Mouse (Mus musculus) cortical plate, adult 2 months (tissue): Measurements from ENCODE around the gene Mybphl.

Source experiments
- CTCF ChIP-seq: fragments of 200-500 bp; IDR thresholded peaks from 2 replicates; pipeline ENCODE4 v1.5.1; 2011; ENCODE audit warnings: mild to moderate bottlenecking, control low read depth, low read length; ENCODE audit not compliant: insufficient read depth; ENCODE audit errors: extremely low read depth
- POLR2A ChIP-seq: fragments of 200-500 bp; IDR thresholded peaks from 2 replicates; pipeline ENCODE4 v1.6.1; 2011; ENCODE audit warnings: mild to moderate bottlenecking, low read length, control low read depth; ENCODE audit not compliant: insufficient read depth; ENCODE audit errors: extremely low read depth

- TF ChIP-seq CTCF (no peak), POLR2A (no peak)
Observed at GRCm38 (mm10) chr3:108410359-108410714, 45.6 kb downstream of the Mybphl start.
